Mouse (Mus musculus): Measurements from ENCODE around the gene Zbtb33.

GRCm38 (mm10) chrX:38216986-38217675, 27.5 kb downstream of the Zbtb33 start:
- no peak for TF ChIP-seq CTCF (IDR thresholded peaks at IDR 0.05)
- no peak for TF ChIP-seq EP300 (IDR thresholded peaks at IDR 0.05)
